Mouse (Mus musculus) stomach, postnatal 0 days (tissue): Measurements from ENCODE around the gene Sox30. TPM values are rescaled to one million over a fixed set of nuclear protein-coding genes. Genes with fewer than 3 reads are reported as not detected.

ENCODE experiments used
- ATAC-seq: fragments of 200-750 bp; cut with Nextera tagmentation; 2 replicates; pipeline ENCODE4 v1.8.0; 2017; ENCODE audit not compliant: low FRiP score, low TSS enrichment
- DNase-seq: peaks from one replicate; pipeline ENCODE4 v3.0.0-alpha.2; 2016; ENCODE audit warnings: low spot score
- H3K27ac ChIP-seq: fragments of 300-500 bp; sonication (generic); replicated peaks from 2 replicates; pipeline ENCODE4 v1.5.1; 2014; ENCODE audit warnings: mild to moderate bottlenecking, control low read depth
- H3K27me3 ChIP-seq: fragments of 300-500 bp; sonication (generic); 2 replicates; pipeline ENCODE4 v1.6.1; 2014; ENCODE audit warnings: low read length; ENCODE audit not compliant: control insufficient read depth, insufficient read depth
- H3K36me3 ChIP-seq: fragments of 300-500 bp; sonication (generic); 2 replicates; pipeline ENCODE4 v1.6.1; 2014; ENCODE audit warnings: low read length, mixed read lengths; ENCODE audit not compliant: control insufficient read depth, insufficient read depth
- H3K4me1 ChIP-seq: fragments of 300-500 bp; sonication (generic); replicated peaks from 2 replicates; pipeline ENCODE4 v1.6.1; 2014; ENCODE audit warnings: antibody characterized with exemption; ENCODE audit not compliant: control insufficient read depth, insufficient read depth
- H3K4me2 ChIP-seq: fragments of 300-500 bp; sonication (generic); replicated peaks from 2 replicates; pipeline ENCODE4 v1.6.1; 2014; ENCODE audit warnings: low read depth, mild to moderate bottlenecking, control low read depth, moderate library complexity
- H3K4me3 ChIP-seq: fragments of 300-500 bp; sonication (generic); 2 replicates; pipeline ENCODE4 v1.5.1; 2014; ENCODE audit warnings: low read depth, low read length, control low read depth
- H3K9ac ChIP-seq: fragments of 300-500 bp; sonication (generic); 2 replicates; pipeline ENCODE4 v1.6.1; 2014; ENCODE audit warnings: mild to moderate bottlenecking, low read length, control low read depth, mixed read lengths
- H3K9me3 ChIP-seq: fragments of 300-500 bp; sonication (generic); 2 replicates; pipeline ENCODE4 v1.6.1; 2016; ENCODE audit warnings: low read length; ENCODE audit not compliant: control insufficient read depth
- CTCF ChIP-seq: IDR thresholded peaks from 2 replicates; pipeline ENCODE4 v1.5.1; 2016; ENCODE audit warnings: antibody characterized with exemption, low read depth, mild to moderate bottlenecking, moderate library complexity
- EP300 ChIP-seq: optimal IDR thresholded peaks from 2 replicates; pipeline ENCODE3; 2016; ENCODE audit warnings: antibody characterized with exemption
- WGBS: fragments of 180-500 bp; shearing (Covaris S2); extraction: QIAGEN DNeasy Blood & Tissue Kit; methylation state at CpG from one replicate; pipeline ENCODE4 v1.1.7; 2014; 5-methylcytosine and 5-hydroxymethylcytosine counted together
- polyA plus RNA-seq: library from polyadenylated mRNA; unstranded; fragments of >200 nt; fragmentation: Nextera tagmentation; extraction: Ambion mirVana; gene quantifications from 2 replicates; pipeline ENCODE4 v1.2.1, GENCODE M21; 2015

Gene Sox30
- polyA plus RNA-seq, 1 experiment from 2014 or later = 0.17 TPM

- Histone ChIP-seq H3K4me3 (no peak overlapping the region), H3K36me3 (peaks cover 3% of the 10 kb centered on the region; the same call in 1 of the 2 replicates), H3K4me2 (no peak overlapping the region), H3K9ac (no peak overlapping the region), H3K27ac (no peak overlapping the region), H3K9me3 (no peaks in the 10 kb centered on the region), H3K27me3 (no peaks in the 10 kb centered on the region), H3K4me1 (no peaks in the 10 kb centered on the region; the same call in 1 of the 2 replicates)
- ATAC-seq (no peak), DNase-seq (no peak)
- WGBS = 67% methylated on average over 5 of the region's 5 CpGs
- TF ChIP-seq CTCF = no peak
These were observed 80.5 kb downstream of the Sox30 start for GRCm38 (mm10) chr11:46060651-46061020.

GRCm38 (mm10) chr11:46061776-46062445 lies 81.8 kb downstream of the Sox30 start:
- Histone ChIP-seq H3K4me1 (no peaks in the 10 kb centered on the region; the same call in 1 of the 2 replicates), H3K36me3 (peaks cover 3% of the 10 kb centered on the region; the same call in 1 of the 2 replicates), H3K9ac (no peak overlapping the region), H3K4me3 (no peak overlapping the region), H3K9me3 (no peaks in the 10 kb centered on the region), H3K27me3 (no peaks in the 10 kb centered on the region), H3K4me2 (no peak overlapping the region), H3K27ac (0 out of 2 replicates have a peak overlapping the region, but pooled peaks have one; percentile 49)
- ATAC-seq = no peak
- no peak for TF ChIP-seq CTCF
- no peak for TF ChIP-seq EP300
- no peak for DNase-seq
- WGBS = 61% methylated on average over 6 of the region's 6 CpGs

- Histone ChIP-seq H3K4me2 (no peak overlapping the region), H3K9ac (no peak overlapping the region), H3K9me3 (no peaks in the 10 kb centered on the region), H3K4me3 (no peak overlapping the region), H3K4me1 (no peaks in the 10 kb centered on the region; the same call in 1 of the 2 replicates), H3K27ac (peak overlapping the region; percentile 61; the same call in 1 of the 2 replicates), H3K36me3 (peaks cover 3% of the 10 kb centered on the region; the same call in 1 of the 2 replicates), H3K27me3 (no peaks in the 10 kb centered on the region)
- no peak for TF ChIP-seq CTCF
- TF ChIP-seq EP300 = no peak
- 65% methylated on average over 4 of the region's 4 CpGs for WGBS
- ATAC-seq (no peak), DNase-seq (no peak)
These were observed 82.5 kb downstream of the Sox30 start for GRCm38 (mm10) chr11:46062569-46062968.

- no peaks in the 10 kb centered on the region for H3K27me3 ChIP-seq
- peaks cover 3% of the 10 kb centered on the region; the same call in 1 of the 2 replicates for H3K36me3 ChIP-seq
- peak; percentile 57 for TF ChIP-seq CTCF
- no peak for TF ChIP-seq EP300
- 44% methylated on average over 9 of the region's 9 CpGs for WGBS
- no peak overlapping the region for H3K4me3 ChIP-seq
- no peaks in the 10 kb centered on the region for H3K9me3 ChIP-seq
- H3K27ac ChIP-seq = peak overlapping the region; percentile 61; the same call in 1 of the 2 replicates
- H3K4me2 ChIP-seq = no peak overlapping the region
- no peaks in the 10 kb centered on the region; the same call in 1 of the 2 replicates for H3K4me1 ChIP-seq
- no peak for DNase-seq
- H3K9ac ChIP-seq = peak overlapping the region; percentile 27; the same call in 1 of the 2 replicates
- no peak for ATAC-seq
These were observed 83.1 kb downstream of the Sox30 start for GRCm38 (mm10) chr11:46062993-46063731.

- no peak for TF ChIP-seq CTCF
- no peak for TF ChIP-seq EP300
- DNase-seq = no peak
- Histone ChIP-seq H3K27me3 (no peaks in the 10 kb centered on the region), H3K9me3 (no peaks in the 10 kb centered on the region), H3K4me2 (no peak overlapping the region), H3K36me3 (peaks cover 3% of the 10 kb centered on the region; the same call in 1 of the 2 replicates), H3K4me3 (no peak overlapping the region), H3K9ac (no peak overlapping the region), H3K27ac (peak overlapping the region; percentile 74), H3K4me1 (peaks cover 2% of the 10 kb centered on the region; the same call in 1 of the 2 replicates)
- no peak for ATAC-seq
- 39% methylated on average over 8 of the region's 8 CpGs for WGBS
These were observed 84.7 kb downstream of the Sox30 start for GRCm38 (mm10) chr11:46064767-46065166.
